Mouse (Mus musculus) heart, embryonic 16.5 days (tissue): ENCODE results near the gene Anks1b. TPM values are rescaled to one million over a fixed set of nuclear protein-coding genes. Genes with fewer than 3 reads are reported as not detected.

Experiments used
- ATAC-seq: fragments of 200-750 bp; cut with Nextera tagmentation; replicated peaks from 2 replicates; pipeline ENCODE4 v1.8.0; 2017; ENCODE audit warnings: moderate number of reproducible peaks; ENCODE audit not compliant: insufficient read depth, low FRiP score; ENCODE audit errors: extremely low read depth
- H3K27ac ChIP-seq: fragments of 300-500 bp; sonication (generic); 2 replicates; pipeline ENCODE4 v1.5.1; 2014; ENCODE audit warnings: mild to moderate bottlenecking, low read length, control low read depth, moderate library complexity
- H3K27me3 ChIP-seq: fragments of 300-500 bp; sonication (generic); 2 replicates; pipeline ENCODE4 v1.6.1; 2014; ENCODE audit warnings: low read length, mixed read lengths; ENCODE audit not compliant: control insufficient read depth, insufficient read depth
- H3K36me3 ChIP-seq: fragments of 300-500 bp; sonication (generic); 2 replicates; pipeline ENCODE4 v1.6.1; 2014; ENCODE audit not compliant: control insufficient read depth, insufficient read depth
- H3K4me1 ChIP-seq: fragments of 300-500 bp; sonication (generic); 2 replicates; pipeline ENCODE4 v1.6.1; 2014; ENCODE audit warnings: low read length, mixed read lengths; ENCODE audit not compliant: control insufficient read depth, insufficient read depth
- H3K4me2 ChIP-seq: fragments of 300-500 bp; sonication (generic); 2 replicates; pipeline ENCODE4 v1.6.1; 2014; ENCODE audit warnings: low read depth, mild to moderate bottlenecking, control low read depth, low read length
- H3K4me3 ChIP-seq: fragments of 300-500 bp; sonication (generic); 2 replicates; pipeline ENCODE4 v1.5.1; 2014; ENCODE audit warnings: mild to moderate bottlenecking, control low read depth, low read length
- H3K9ac ChIP-seq: fragments of 300-500 bp; sonication (generic); 2 replicates; pipeline ENCODE4 v1.6.1; 2014; ENCODE audit warnings: low read length, control low read depth
- H3K9me3 ChIP-seq: fragments of 300-500 bp; sonication (generic); replicated peaks from 2 replicates; pipeline ENCODE4 v1.6.1; 2016; ENCODE audit warnings: low read length; ENCODE audit not compliant: control insufficient read depth
- WGBS: fragments of 180-500 bp; shearing (Covaris S2); extraction: QIAGEN DNeasy Blood & Tissue Kit; methylation state at CpG from one replicate; pipeline ENCODE4 v1.1.7; 2014; 5-methylcytosine and 5-hydroxymethylcytosine counted together
- polyA plus RNA-seq: library from polyadenylated mRNA; unstranded; fragments of >200 nt; fragmentation: Nextera tagmentation; extraction: Ambion mirVana; gene quantifications from 2 replicates; pipeline ENCODE4 v1.2.1, GENCODE M21; 2015

Gene Anks1b
- polyA plus RNA-seq, 1 experiment from 2014 or later: 0.13 TPM

- no peak for ATAC-seq
- 57% methylated on average over 4 of the region's 4 CpGs for WGBS
- no peaks in the 10 kb centered on the region for H3K36me3 ChIP-seq
- H3K4me3 ChIP-seq: no peak overlapping the region
- no peaks in the 10 kb centered on the region; the same call in none of the 2 replicates for H3K27me3 ChIP-seq
- H3K4me2 ChIP-seq: no peak overlapping the region
- H3K9ac ChIP-seq: no peak overlapping the region
- H3K9me3 ChIP-seq: no peaks in the 10 kb centered on the region
- no peak overlapping the region for H3K27ac ChIP-seq
- H3K4me1 ChIP-seq: no peaks in the 10 kb centered on the region
These were observed 859.5 kb downstream of the Anks1b start for GRCm38 (mm10) chr10:90732823-90733222.

GRCm38 (mm10) chr10:90733632-90734031 is 860.3 kb downstream of the Anks1b start:
- Histone ChIP-seq H3K4me2 (no peak overlapping the region), H3K9ac (no peak overlapping the region), H3K9me3 (no peaks in the 10 kb centered on the region), H3K27ac (no peak overlapping the region), H3K27me3 (no peaks in the 10 kb centered on the region; the same call in 1 of the 2 replicates), H3K4me1 (no peaks in the 10 kb centered on the region), H3K4me3 (no peak overlapping the region), H3K36me3 (no peaks in the 10 kb centered on the region)
- no peak for ATAC-seq
- 25% methylated on average over 5 of the region's 5 CpGs for WGBS

- no peaks in the 10 kb centered on the region; the same call in 1 of the 2 replicates for H3K27me3 ChIP-seq
- H3K9me3 ChIP-seq: no peaks in the 10 kb centered on the region
- H3K27ac ChIP-seq: no peak overlapping the region
- H3K9ac ChIP-seq: no peak overlapping the region
- no peak for ATAC-seq
- H3K4me3 ChIP-seq: no peak overlapping the region
- no peak overlapping the region for H3K4me2 ChIP-seq
- 66% methylated on average over 2 of the region's 2 CpGs for WGBS
- no peaks in the 10 kb centered on the region for H3K4me1 ChIP-seq
- H3K36me3 ChIP-seq: no peaks in the 10 kb centered on the region
These were observed 865.2 kb downstream of the Anks1b start for GRCm38 (mm10) chr10:90738475-90738874.

- no peak overlapping the region for H3K9ac ChIP-seq
- H3K4me3 ChIP-seq: no peak overlapping the region
- no peak overlapping the region for H3K4me2 ChIP-seq
- ATAC-seq: no peak
- WGBS: 84% methylated on average over 5 of the region's 5 CpGs
- no peaks in the 10 kb centered on the region for H3K36me3 ChIP-seq
- H3K27me3 ChIP-seq: no peaks in the 10 kb centered on the region
- no peaks in the 10 kb centered on the region for H3K4me1 ChIP-seq
- H3K27ac ChIP-seq: no peak overlapping the region
- no peaks in the 10 kb centered on the region for H3K9me3 ChIP-seq
These were observed 867.6 kb downstream of the Anks1b start for GRCm38 (mm10) chr10:90740956-90741355.

- Histone ChIP-seq H3K4me2 (no peak overlapping the region), H3K9me3 (no peaks in the 10 kb centered on the region), H3K27ac (no peak overlapping the region), H3K4me1 (no peaks in the 10 kb centered on the region), H3K36me3 (no peaks in the 10 kb centered on the region), H3K9ac (no peak overlapping the region), H3K27me3 (no peaks in the 10 kb centered on the region), H3K4me3 (no peak overlapping the region)
- ATAC-seq: no peak
- 79% methylated on average over 5 of the region's 5 CpGs for WGBS
These were observed 878.6 kb downstream of the Anks1b start for GRCm38 (mm10) chr10:90751889-90752288.

GRCm38 (mm10) chr10:90753106-90753505 is 879.8 kb downstream of the Anks1b start:
- no peak overlapping the region for H3K9ac ChIP-seq
- H3K4me2 ChIP-seq: no peak overlapping the region
- H3K27me3 ChIP-seq: no peaks in the 10 kb centered on the region
- WGBS: 53% methylated on average over 9 of the region's 9 CpGs
- H3K4me1 ChIP-seq: no peaks in the 10 kb centered on the region
- ATAC-seq: no peak
- no peak overlapping the region for H3K27ac ChIP-seq
- H3K4me3 ChIP-seq: no peak overlapping the region
- H3K9me3 ChIP-seq: no peaks in the 10 kb centered on the region
- H3K36me3 ChIP-seq: no peaks in the 10 kb centered on the region

- no peak for ATAC-seq
- H3K9ac ChIP-seq: no peak overlapping the region
- WGBS: 76% methylated on average over 4 of the region's 4 CpGs
These were observed 884.5 kb downstream of the Anks1b start for GRCm38 (mm10) chr10:90757773-90758172.

GRCm38 (mm10) chr10:90759929-90760328 is 886.6 kb downstream of the Anks1b start:
- Histone ChIP-seq H3K9me3 (no peaks in the 10 kb centered on the region), H3K4me2 (no peak overlapping the region), H3K4me3 (no peak overlapping the region), H3K27ac (no peak overlapping the region), H3K4me1 (no peaks in the 10 kb centered on the region), H3K36me3 (no peaks in the 10 kb centered on the region), H3K27me3 (no peaks in the 10 kb centered on the region), H3K9ac (no peak overlapping the region)
- ATAC-seq: no peak
- 67% methylated on average over 5 of the region's 5 CpGs for WGBS

More at GRCm38 (mm10) chr10:90757773-90758172, 884.5 kb downstream of the Anks1b start:
- no peaks in the 10 kb centered on the region for H3K27me3 ChIP-seq
- H3K27ac ChIP-seq: no peak overlapping the region
- H3K4me2 ChIP-seq: no peak overlapping the region
- no peaks in the 10 kb centered on the region for H3K36me3 ChIP-seq
- no peak overlapping the region for H3K4me3 ChIP-seq
- no peaks in the 10 kb centered on the region for H3K4me1 ChIP-seq
- H3K9me3 ChIP-seq: no peaks in the 10 kb centered on the region

- no peak overlapping the region for H3K4me3 ChIP-seq
- H3K9ac ChIP-seq: no peak overlapping the region
- H3K4me2 ChIP-seq: no peak overlapping the region
- no peak overlapping the region for H3K27ac ChIP-seq
- no peaks in the 10 kb centered on the region for H3K4me1 ChIP-seq
- 64% methylated on average over 3 of the region's 3 CpGs for WGBS
- no peaks in the 10 kb centered on the region for H3K36me3 ChIP-seq
- H3K27me3 ChIP-seq: 0 out of 2 replicates have a peak, but pooled peaks cover under 1% of the 10 kb centered on the region
- no peaks in the 10 kb centered on the region for H3K9me3 ChIP-seq
- no peak for ATAC-seq
These were observed 893.0 kb downstream of the Anks1b start for GRCm38 (mm10) chr10:90766261-90766660.
